Mouse (Mus musculus): ENCODE results near the gene Slc41a3. TPM values are rescaled to one million over a fixed set of nuclear protein-coding genes. Genes with fewer than 3 reads are reported as not detected.

The Slc41a3 gene
- polyA plus RNA-seq, 1 experiment from 2014 or later, result 34.8 TPM

GRCm38 (mm10) chr6:90686812-90687211 is 82.3 kb downstream of the Slc41a3 start:
- Histone ChIP-seq H3K4me1 (replicated peaks) (peaks cover 22% of the 10 kb centered on the region), H3K4me3 (replicated peaks) (no peak overlapping the region), H3K4me2 (no peak overlapping the region), H3K27me3 (no peaks in the 10 kb centered on the region), H3K9ac (no peak overlapping the region), H3K27ac (no peak overlapping the region), H3K36me3 (peaks cover 57% of the 10 kb centered on the region), H3K9me3 (replicated peaks) (no peaks in the 10 kb centered on the region)
- ATAC-seq (ENCODE audit: low read depth) (no peak), DNase-seq (no peak)
- 90% methylated on average over 1 of the region's 1 CpGs for WGBS (ENCODE audit: insufficient replicate concordance)

GRCm38 (mm10) chr6:90688003-90688402 is 83.5 kb downstream of the Slc41a3 start:
- Histone ChIP-seq H3K27ac (no peak overlapping the region), H3K36me3 (peaks cover 66% of the 10 kb centered on the region), H3K9ac (no peak overlapping the region), H3K4me3 (replicated peaks) (no peak overlapping the region), H3K4me2 (no peak overlapping the region), H3K4me1 (replicated peaks) (peaks cover 22% of the 10 kb centered on the region), H3K9me3 (replicated peaks) (no peaks in the 10 kb centered on the region), H3K27me3 (no peaks in the 10 kb centered on the region)
- WGBS (ENCODE audit: insufficient replicate concordance), result 89% methylated on average over 6 of the region's 6 CpGs
- no peak for ATAC-seq (ENCODE audit: low read depth)
- DNase-seq, result no peak

DNA sequence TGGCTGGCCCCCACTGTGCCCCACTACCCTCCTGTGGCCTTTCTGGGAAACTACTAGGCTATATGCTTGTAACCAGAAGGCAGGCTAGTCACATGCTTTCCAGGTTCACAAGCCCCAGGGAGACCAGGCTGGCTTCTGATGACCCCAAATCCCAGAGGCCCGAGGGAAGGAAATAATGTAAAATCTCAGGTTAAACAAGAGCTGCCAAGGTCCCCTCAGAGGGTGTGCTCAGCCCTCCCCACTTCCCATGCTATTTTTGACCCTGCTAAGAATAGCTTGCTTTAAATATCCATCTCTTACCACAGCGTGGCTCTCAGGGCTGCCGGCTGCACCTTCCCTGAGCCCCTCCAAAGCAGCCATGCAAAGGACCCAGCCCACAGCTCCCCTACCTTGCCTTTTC is 84.2 kb downstream of the Slc41a3 start:
- H3K27me3 ChIP-seq, result no peaks in the 10 kb centered on the region
- WGBS (ENCODE audit: insufficient replicate concordance), result 22% methylated on average over 3 of the region's 3 CpGs
- H3K4me1 ChIP-seq (replicated peaks), result peaks cover 18% of the 10 kb centered on the region
- H3K9me3 ChIP-seq (replicated peaks), result no peaks in the 10 kb centered on the region
- no peak overlapping the region for H3K4me2 ChIP-seq
- H3K36me3 ChIP-seq, result peaks cover 73% of the 10 kb centered on the region
- no peak for DNase-seq
- ATAC-seq (ENCODE audit: low read depth), result no peak
- no peak overlapping the region for H3K4me3 ChIP-seq (replicated peaks)
- H3K9ac ChIP-seq, result no peak overlapping the region
- no peak overlapping the region for H3K27ac ChIP-seq

- Histone ChIP-seq H3K36me3 (peaks cover 79% of the 10 kb centered on the region), H3K9me3 (replicated peaks) (no peaks in the 10 kb centered on the region), H3K4me3 (replicated peaks) (no peak overlapping the region), H3K4me1 (replicated peaks) (peaks cover 12% of the 10 kb centered on the region), H3K27ac (no peak overlapping the region), H3K9ac (no peak overlapping the region), H3K4me2 (no peak overlapping the region), H3K27me3 (no peaks in the 10 kb centered on the region)
- ATAC-seq (ENCODE audit: low read depth) (no peak), DNase-seq (no peak)
- WGBS (ENCODE audit: insufficient replicate concordance), result 88% methylated on average over 10 of the region's 10 CpGs
Measured at GRCm38 (mm10) chr6:90689500-90689899, 85.0 kb downstream of the Slc41a3 start.

- Histone ChIP-seq H3K36me3 (peaks cover 78% of the 10 kb centered on the region), H3K4me3 (replicated peaks) (no peak overlapping the region), H3K4me2 (no peak overlapping the region), H3K27me3 (no peaks in the 10 kb centered on the region), H3K9ac (no peak overlapping the region), H3K27ac (no peak overlapping the region), H3K9me3 (replicated peaks) (no peaks in the 10 kb centered on the region), H3K4me1 (replicated peaks) (peaks cover 8% of the 10 kb centered on the region)
- DNase-seq, result no peak
- WGBS (ENCODE audit: insufficient replicate concordance), result 72% methylated on average over 2 of the region's 2 CpGs
- ATAC-seq (ENCODE audit: low read depth), result no peak
Measured at GRCm38 (mm10) chr6:90691935-90692334, 87.4 kb downstream of the Slc41a3 start.

DNA sequence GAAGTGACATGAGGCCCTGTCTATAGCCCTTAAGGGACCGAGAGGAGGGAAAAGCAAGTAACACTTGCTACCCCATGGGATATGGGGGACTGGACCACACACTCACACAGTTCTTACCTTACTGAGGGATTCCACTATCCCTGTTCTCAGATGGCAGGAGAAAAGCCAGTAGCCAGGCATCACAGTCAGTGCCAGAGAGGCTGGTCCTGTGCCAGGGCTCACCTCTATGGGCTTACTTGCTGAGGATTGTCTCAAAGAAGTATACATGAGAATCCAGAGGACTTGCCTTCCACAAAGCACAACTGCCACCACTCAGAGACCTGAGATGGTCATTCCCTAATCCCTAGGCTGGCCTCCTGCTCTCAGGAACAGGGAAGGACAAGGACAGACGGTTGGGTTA is 87.9 kb downstream of the Slc41a3 start:
- Histone ChIP-seq H3K9ac (no peak overlapping the region), H3K4me1 (replicated peaks) (peaks cover 6% of the 10 kb centered on the region), H3K27ac (no peak overlapping the region), H3K9me3 (replicated peaks) (no peaks in the 10 kb centered on the region), H3K4me3 (replicated peaks) (no peak overlapping the region), H3K36me3 (peaks cover 73% of the 10 kb centered on the region), H3K4me2 (no peak overlapping the region), H3K27me3 (no peaks in the 10 kb centered on the region)
- no peak for DNase-seq
- WGBS (ENCODE audit: insufficient replicate concordance), result 79% methylated on average over 2 of the region's 2 CpGs
- ATAC-seq (ENCODE audit: low read depth), result no peak

- Histone ChIP-seq H3K4me3 (replicated peaks) (no peak overlapping the region), H3K9ac (no peak overlapping the region), H3K27ac (no peak overlapping the region), H3K36me3 (peaks cover 40% of the 10 kb centered on the region), H3K4me2 (no peak overlapping the region), H3K9me3 (replicated peaks) (no peaks in the 10 kb centered on the region), H3K4me1 (replicated peaks) (peaks cover 11% of the 10 kb centered on the region), H3K27me3 (no peaks in the 10 kb centered on the region)
- ATAC-seq (ENCODE audit: low read depth) (no peak), DNase-seq (no peak)
- WGBS (ENCODE audit: insufficient replicate concordance), result 67% methylated on average over 1 of the region's 1 CpGs
Measured at GRCm38 (mm10) chr6:90695754-90696153, 91.2 kb downstream of the Slc41a3 start.

Small RNAs within 50 kb of the gene (microRNA-seq; reads per million reads assigned to microRNA genes)
- not detected for gene Gm24816

Other genes with a start within 250 kb of the Slc41a3 start
- 2.6 and 2.7 TPM in 2 replicates for gene Zxdc, start 235.2 kb upstream of the Slc41a3 start, polyA plus RNA-seq (2015; fragmentation: Nextera tagmentation; extraction: Ambion mirVana)
- 0.22 TPM in 1 of 2 replicates, not detected in the other for gene Cfap100, start 175.9 kb upstream of the Slc41a3 start, polyA plus RNA-seq (2015; fragmentation: Nextera tagmentation; extraction: Ambion mirVana)
- gene Klf15, start 142.1 kb upstream of the Slc41a3 start, polyA plus RNA-seq (2015; fragmentation: Nextera tagmentation; extraction: Ambion mirVana), result 7.8 and 9.1 TPM in 2 replicates
- gene Aldh1l1, start 118.3 kb upstream of the Slc41a3 start, polyA plus RNA-seq (2015; fragmentation: Nextera tagmentation; extraction: Ambion mirVana), result 12.3 and 13.1 TPM in 2 replicates